In the genomic region with DNA sequence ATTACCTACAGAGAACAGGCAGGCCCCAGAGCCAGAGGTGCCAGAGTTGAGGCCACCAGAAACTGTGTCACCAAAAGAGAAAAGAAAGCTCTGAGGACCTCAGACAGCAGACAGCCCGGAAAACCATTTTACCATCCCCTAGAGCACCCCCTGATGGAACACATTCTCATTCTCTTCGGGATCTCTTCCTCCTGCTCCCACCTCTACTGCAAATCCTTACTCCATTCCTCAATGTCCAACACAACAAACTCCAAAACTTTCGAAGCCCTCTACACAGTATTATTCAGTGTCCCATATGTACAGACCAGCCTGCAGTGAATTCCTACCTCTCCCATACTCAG, we compare ENCODE assay signal across 8 mouse cellular contexts. TPM values are rescaled to one million over a fixed set of nuclear protein-coding genes. Genes with fewer than 3 reads are reported as not detected.
DNase-seq lines count a peak whose midpoint lies in the region; ATAC-seq and TF ChIP-seq lines count a peak whose summit lies in the region.

No protein-coding gene starts in this region.

- peaks cover 27% of the 10 kb centered on the region for H3K36me3 ChIP-seq in C2C12 (ENCODE audit: control insufficient read depth, insufficient read depth)
- H3K36me3 ChIP-seq in forebrain, embryonic 11.5 days (ENCODE audit: control insufficient read depth, insufficient read depth, low read length), result no peaks in the 10 kb centered on the region
- peaks cover 14% of the 10 kb centered on the region for H3K36me3 ChIP-seq in liver, embryonic 15.5 days (replicated peaks)

- H3K27me3 ChIP-seq in C2C12 (ENCODE audit: control insufficient read depth, insufficient read depth, insufficient read length), result no peaks in the 10 kb centered on the region
- no peaks in the 10 kb centered on the region for H3K27me3 ChIP-seq in forebrain, embryonic 11.5 days (ENCODE audit: control insufficient read depth, insufficient read depth, low read length)
- no peaks in the 10 kb centered on the region for H3K27me3 ChIP-seq in liver, embryonic 15.5 days

- 22% methylated on average over 3 of the region's 3 CpGs for WGBS in forebrain, embryonic 11.5 days
- WGBS in liver, embryonic 15.5 days (ENCODE audit: insufficient replicate concordance), result 15% methylated on average over 3 of the region's 3 CpGs

- peaks cover 49% of the 10 kb centered on the region for H3K79me3 ChIP-seq in C2C12 (ENCODE audit: low read depth)

- TF ChIP-seq CTCF in gastrocnemius, adult 2 months (IDR thresholded peaks at IDR 0.05), result no peak
- no peak for TF ChIP-seq CTCF in C2C12 (IDR thresholded peaks at IDR 0.05; ENCODE audit: control insufficient read depth, insufficient read depth, insufficient read length)

- ATAC-seq in forebrain, embryonic 11.5 days (replicated peaks; ENCODE audit: low FRiP score), result 0 out of 2 replicates have a peak, but pooled peaks have one; percentile 24
- ATAC-seq in liver, embryonic 15.5 days (ENCODE audit: insufficient read depth), result peak; percentile 13

- peak overlapping the region; percentile 80 for H3K4me3 ChIP-seq in gastrocnemius, adult 2 months
- H3K4me3 ChIP-seq in C2C12 (ENCODE audit: insufficient read depth, poor library complexity, severe bottlenecking), result peak overlapping the region; percentile 63
- H3K4me3 ChIP-seq in forebrain, embryonic 11.5 days (ENCODE audit: low read depth, low read length), result peak overlapping the region; percentile 89
- peak overlapping the region; percentile 90 for H3K4me3 ChIP-seq in liver, embryonic 15.5 days (replicated peaks)

- peaks cover 4% of the 10 kb centered on the region; the same call in 1 of the 2 replicates for H3K4me1 ChIP-seq in forebrain, embryonic 11.5 days (replicated peaks; ENCODE audit: control insufficient read depth, insufficient read depth, low read length)
- H3K4me1 ChIP-seq in liver, embryonic 15.5 days (replicated peaks), result peaks cover 49% of the 10 kb centered on the region

- intact Hi-C loops in gastrocnemius, adult 2 months (cut with DNase I), result loop anchor here (2.0 to 10.0 kb wide), 2 partner anchors 33 to 309 kb away; a partner anchor contains a TSS

- peak overlapping the region; percentile 87 for H3K9ac ChIP-seq in forebrain, embryonic 11.5 days (ENCODE audit: low read length)
- peak overlapping the region; percentile 84 for H3K9ac ChIP-seq in liver, embryonic 15.5 days

- peak overlapping the region; percentile 99 for H3K27ac ChIP-seq in gastrocnemius, adult 2 months
- no peak overlapping the region for H3K27ac ChIP-seq in forebrain, embryonic 11.5 days (ENCODE audit: low read depth, low read length)
- peak overlapping the region; percentile 90 for H3K27ac ChIP-seq in liver, embryonic 15.5 days (replicated peaks)

- DNase-seq in gastrocnemius, adult 2 months, result no peak
- DNase-seq in gastrocnemius, adult 8-10 months (ENCODE audit: low spot score in 2 of 2), result no peak
- DNase-seq in forebrain, embryonic 11.5 days (ENCODE audit: low spot score), result no peak
- DNase-seq in thymus, postnatal 10 days (ENCODE audit: low spot score in 2 of 2), result no peak
- no peak for DNase-seq in layer of hippocampus, postnatal 10 days (ENCODE audit: low spot score in 2 of 2)
- DNase-seq in cerebellum, postnatal 10 days, result no peak

- H3K4me2 ChIP-seq in forebrain, embryonic 11.5 days (ENCODE audit: low read depth, low read length, severe bottlenecking), result peak overlapping the region; percentile 91
- peak overlapping the region; percentile 91 for H3K4me2 ChIP-seq in liver, embryonic 15.5 days

- peaks cover 94% of the 10 kb centered on the region for H3K79me2 ChIP-seq in C2C12 (ENCODE audit: control insufficient read depth, insufficient read depth)

- peak overlapping the region; percentile 40 for H3ac ChIP-seq in C2C12 (ENCODE audit: control insufficient read depth, insufficient read length, low read depth)

- no peaks in the 10 kb centered on the region for H3K9me3 ChIP-seq in forebrain, embryonic 11.5 days (ENCODE audit: control insufficient read depth, low read length)
- H3K9me3 ChIP-seq in liver, embryonic 15.5 days (replicated peaks), result no peaks in the 10 kb centered on the region

TF ChIP-seq in C2C12, 6 proteins besides CTCF, POLR2A, EP300 and RAD21:
- TF ChIP-seq MAX (IDR thresholded peaks at IDR 0.05), result no peak
- no peak for TF ChIP-seq FOSL1 (IDR thresholded peaks at IDR 0.05; ENCODE audit: insufficient read depth, low read length, poor library complexity, severe bottlenecking)
- TF ChIP-seq MYOD1 (IDR thresholded peaks at IDR 0.05; ENCODE audit: control insufficient read depth, insufficient read length, low read depth), result no peak
TF ChIP-seq in C2C12: peak in this region for 0.

RNA-seq across cellular contexts. Expression of a gene that starts 32.8 kb away (rescaled TPM):
- 100 to 1,000 TPM; 317 to 345 TPM for total RNA-seq in gastrocnemius, adult 2 months (2021)
- 100 to 1,000 TPM; 315 to 387 (median 363) TPM for total RNA-seq in gastrocnemius, adult 8-10 months (2022)
- polyA plus RNA-seq in C2C12 (2012; fragmentation: generic; extraction: Trizol), result 134 TPM
- polyA plus RNA-seq in forebrain, embryonic 11.5 days (2014; fragmentation: Nextera tagmentation; extraction: Ambion mirVana), result 87.1 and 92.4 TPM in 2 replicates
- 69.2 and 73.6 TPM in 2 replicates for polyA plus RNA-seq in liver, embryonic 15.5 days (2015; fragmentation: Nextera tagmentation; extraction: Ambion mirVana)
- 100 to 1,000 TPM; 127 to 142 TPM for total RNA-seq in layer of hippocampus, postnatal 10 days (2021)
